Mouse (Mus musculus) lung, postnatal 0 days (tissue): ENCODE measurements around the gene Apopt1. TPM values are rescaled to one million over a fixed set of nuclear protein-coding genes. Genes with fewer than 3 reads are reported as not detected.

Source experiments
- ATAC-seq: fragments of 200-750 bp; cut with Nextera tagmentation; 2 replicates; pipeline ENCODE4 v1.8.0; 2017; ENCODE audit warnings: moderate library complexity
- DNase-seq: peaks from one replicate; pipeline ENCODE4 v3.0.0-alpha.2; 2016; ENCODE audit warnings: low spot score
- H3K27ac ChIP-seq: fragments of 300-500 bp; sonication (generic); 2 replicates; pipeline ENCODE4 v1.5.1; 2014; ENCODE audit warnings: antibody characterized with exemption, mild to moderate bottlenecking, low read length, mixed read lengths
- H3K27me3 ChIP-seq: fragments of 300-500 bp; sonication (generic); replicated peaks from 2 replicates; pipeline ENCODE4 v1.6.1; 2014; ENCODE audit warnings: low read length, mixed read lengths; ENCODE audit not compliant: insufficient read depth
- H3K36me3 ChIP-seq: fragments of 300-500 bp; sonication (generic); 2 replicates; pipeline ENCODE4 v1.6.1; 2014; ENCODE audit warnings: low read length, mixed read lengths; ENCODE audit not compliant: insufficient read depth
- H3K4me1 ChIP-seq: fragments of 300-500 bp; sonication (generic); 2 replicates; pipeline ENCODE4 v1.6.1; 2014; ENCODE audit warnings: antibody characterized with exemption, low read depth, low read length, mixed read lengths; ENCODE audit not compliant: insufficient read depth
- H3K4me2 ChIP-seq: fragments of 300-500 bp; sonication (generic); replicated peaks from 2 replicates; pipeline ENCODE4 v1.6.1; 2014; ENCODE audit warnings: low read depth, mild to moderate bottlenecking, low read length, moderate library complexity, mixed read lengths
- H3K4me3 ChIP-seq: fragments of 300-500 bp; sonication (generic); 2 replicates; pipeline ENCODE4 v1.5.1; 2014; ENCODE audit warnings: low read depth, low read length
- H3K9ac ChIP-seq: fragments of 300-500 bp; sonication (generic); replicated peaks from 2 replicates; pipeline ENCODE4 v1.6.1; 2014; ENCODE audit warnings: low read depth, mild to moderate bottlenecking
- H3K9me3 ChIP-seq: fragments of 300-500 bp; sonication (generic); 2 replicates; pipeline ENCODE4 v1.6.1; 2016; ENCODE audit warnings: low read length, mixed read lengths
- CTCF ChIP-seq: IDR thresholded peaks from 2 replicates; pipeline ENCODE4 v1.5.1; 2016; ENCODE audit warnings: antibody characterized with exemption, mild to moderate bottlenecking
- EP300 ChIP-seq: IDR thresholded peaks from 2 replicates; pipeline ENCODE4 v1.6.1; 2016; ENCODE audit warnings: antibody characterized with exemption, mild to moderate bottlenecking, control low read depth
- WGBS: fragments of 180-500 bp; shearing (Covaris S2); extraction: QIAGEN DNeasy Blood & Tissue Kit; methylation state at CpG from one replicate; pipeline ENCODE4 v1.1.7; 2014; 5-methylcytosine and 5-hydroxymethylcytosine counted together
- polyA plus RNA-seq: library from polyadenylated mRNA; unstranded; fragments of >200 nt; fragmentation: Nextera tagmentation; extraction: Ambion mirVana; gene quantifications from 2 replicates; pipeline ENCODE4 v1.2.1, GENCODE M21; 2015

Gene Apopt1
- polyA plus RNA-seq, 1 experiment from 2014 or later: 42.3 TPM

DNA sequence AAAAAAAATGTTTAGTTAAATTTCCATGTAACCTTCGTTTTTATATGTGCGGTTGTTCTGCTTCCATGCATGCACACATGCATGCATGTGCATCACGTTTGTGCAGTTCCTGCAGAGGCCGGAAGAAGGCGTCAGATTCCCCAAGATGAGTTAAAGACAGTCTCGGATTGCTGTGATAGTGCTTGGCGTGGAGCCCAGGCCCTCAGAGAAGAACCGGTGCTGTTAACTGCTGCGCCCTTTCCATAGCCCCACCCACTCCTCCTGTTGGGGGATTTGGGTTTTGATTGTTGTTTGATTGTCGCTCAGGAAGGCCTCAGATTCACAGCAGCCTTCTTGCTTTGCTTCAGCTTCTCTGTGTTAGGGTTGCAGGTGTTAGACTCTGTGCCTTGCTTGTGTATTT lies 56.2 kb downstream of the Apopt1 start:
- Histone ChIP-seq H3K36me3 (peaks cover 12% of the 10 kb centered on the region; the same call in 1 of the 2 replicates), H3K4me3 (no peak overlapping the region), H3K27ac (peak overlapping the region; percentile 20; the same call in 1 of the 2 replicates), H3K9me3 (no peaks in the 10 kb centered on the region), H3K27me3 (no peaks in the 10 kb centered on the region), H3K4me2 (no peak overlapping the region), H3K4me1 (peaks cover 3% of the 10 kb centered on the region; the same call in 1 of the 2 replicates), H3K9ac (no peak overlapping the region)
- DNase-seq (peak; percentile 90), ATAC-seq (peak; percentile 54)
- 23% methylated on average over 10 of the region's 10 CpGs for WGBS
- TF ChIP-seq EP300: no peak
- peak; percentile 66 for TF ChIP-seq CTCF

DNA sequence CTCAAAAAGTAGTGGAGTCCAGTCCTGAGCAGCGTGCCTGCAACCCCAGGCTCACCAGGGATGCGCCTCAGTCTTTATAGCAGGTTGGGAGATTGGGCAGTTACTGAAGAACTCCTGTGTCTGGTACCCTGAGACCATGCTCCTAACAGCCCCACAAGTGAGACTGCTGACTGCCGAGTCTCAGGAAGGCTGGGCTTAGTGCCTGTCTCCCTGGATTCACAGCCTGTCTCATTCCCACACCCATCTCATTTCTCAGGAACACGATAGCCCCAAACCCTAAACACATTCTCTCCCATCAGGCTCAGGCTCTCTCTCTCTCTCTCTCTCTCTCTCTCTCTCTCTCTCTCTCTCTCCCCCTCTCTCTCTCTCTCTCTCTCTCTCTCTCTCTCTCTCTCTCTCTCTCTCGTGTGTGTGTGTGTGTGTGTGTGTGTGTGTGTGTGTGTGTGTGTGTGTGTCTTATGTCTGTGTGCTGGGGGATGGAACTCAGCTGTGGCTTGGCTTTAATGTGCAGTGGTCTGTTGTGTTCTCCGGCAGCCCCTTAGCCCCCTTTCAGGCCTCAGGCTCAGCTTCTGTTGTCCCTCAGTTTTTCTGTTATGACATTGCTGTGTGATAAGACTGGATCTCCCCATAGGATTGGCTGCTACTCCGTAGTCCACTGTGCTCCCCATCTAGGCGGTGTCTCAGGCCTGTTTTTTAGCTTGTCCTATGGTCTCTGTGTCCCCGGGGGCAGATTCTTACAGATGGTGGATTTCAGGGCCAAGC lies 56.9 kb downstream of the Apopt1 start:
- Histone ChIP-seq H3K4me3 (no peak overlapping the region), H3K27me3 (no peaks in the 10 kb centered on the region), H3K4me1 (peaks cover 3% of the 10 kb centered on the region; the same call in 1 of the 2 replicates), H3K36me3 (peaks cover 14% of the 10 kb centered on the region; the same call in 1 of the 2 replicates), H3K27ac (peak overlapping the region; percentile 47), H3K4me2 (no peak overlapping the region), H3K9me3 (no peaks in the 10 kb centered on the region), H3K9ac (no peak overlapping the region)
- ATAC-seq: peak; percentile 37
- peak; percentile 51 for DNase-seq
- 57% methylated on average over 9 of the region's 9 CpGs for WGBS
- TF ChIP-seq CTCF (no peak), EP300 (no peak)

DNA sequence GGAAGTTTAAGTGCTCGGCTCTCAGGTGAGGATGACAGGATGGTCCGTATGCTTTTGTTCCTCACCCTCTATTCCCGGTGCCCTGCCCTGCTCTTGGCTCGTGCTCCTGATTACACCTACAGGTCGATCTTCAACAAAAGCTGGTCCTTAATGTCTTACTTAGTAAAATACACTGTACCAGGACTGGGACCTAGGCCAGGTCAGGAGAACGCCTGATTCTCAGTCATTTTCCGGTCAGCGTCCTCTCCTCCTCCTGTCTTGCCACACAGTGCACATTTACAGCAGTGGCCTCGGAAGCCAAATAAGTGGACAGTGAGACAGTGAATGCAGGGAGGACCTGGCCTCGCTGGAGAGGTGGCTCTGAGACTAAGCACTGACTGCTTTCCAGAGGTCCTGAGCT lies 57.6 kb downstream of the Apopt1 start:
- no peaks in the 10 kb centered on the region for H3K27me3 ChIP-seq
- TF ChIP-seq EP300: no peak
- TF ChIP-seq CTCF: no peak
- H3K36me3 ChIP-seq: peaks cover 16% of the 10 kb centered on the region; the same call in 1 of the 2 replicates
- no peak for ATAC-seq
- no peak overlapping the region for H3K4me2 ChIP-seq
- H3K27ac ChIP-seq: peak overlapping the region; percentile 47; the same call in 1 of the 2 replicates
- no peak overlapping the region for H3K4me3 ChIP-seq
- no peaks in the 10 kb centered on the region for H3K9me3 ChIP-seq
- no peak for DNase-seq
- WGBS: 70% methylated on average over 10 of the region's 10 CpGs
- H3K9ac ChIP-seq: no peak overlapping the region
- peaks cover 3% of the 10 kb centered on the region; the same call in 1 of the 2 replicates for H3K4me1 ChIP-seq

DNA sequence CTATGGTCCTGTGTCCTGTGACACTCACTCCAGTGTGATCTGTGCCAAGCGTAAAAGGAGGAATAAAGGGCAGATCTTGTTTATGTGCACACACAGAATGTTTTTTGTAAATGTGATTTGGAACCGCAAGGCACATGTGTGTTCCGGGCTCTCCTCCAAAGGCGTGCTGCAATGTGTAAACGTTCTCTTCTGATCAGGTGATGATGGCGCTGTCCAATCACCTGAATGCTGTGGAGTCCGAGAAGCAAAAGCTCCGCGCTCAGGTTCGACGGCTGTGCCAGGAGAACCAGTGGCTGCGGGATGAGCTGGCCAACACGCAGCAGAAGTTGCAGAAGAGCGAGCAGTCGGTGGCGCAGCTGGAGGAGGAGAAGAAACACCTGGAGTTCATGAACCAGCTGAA lies 61.1 kb downstream of the Apopt1 start:
- no peak for TF ChIP-seq CTCF
- TF ChIP-seq EP300: no peak
- Histone ChIP-seq H3K4me1 (peaks cover 3% of the 10 kb centered on the region; the same call in 1 of the 2 replicates), H3K9me3 (no peaks in the 10 kb centered on the region), H3K4me3 (no peak overlapping the region), H3K4me2 (no peak overlapping the region), H3K36me3 (peaks cover 40% of the 10 kb centered on the region; the same call in 1 of the 2 replicates), H3K9ac (no peak overlapping the region), H3K27me3 (no peaks in the 10 kb centered on the region), H3K27ac (no peak overlapping the region)
- DNase-seq (no peak), ATAC-seq (no peak)
- 73% methylated on average over 16 of the region's 16 CpGs for WGBS

DNA sequence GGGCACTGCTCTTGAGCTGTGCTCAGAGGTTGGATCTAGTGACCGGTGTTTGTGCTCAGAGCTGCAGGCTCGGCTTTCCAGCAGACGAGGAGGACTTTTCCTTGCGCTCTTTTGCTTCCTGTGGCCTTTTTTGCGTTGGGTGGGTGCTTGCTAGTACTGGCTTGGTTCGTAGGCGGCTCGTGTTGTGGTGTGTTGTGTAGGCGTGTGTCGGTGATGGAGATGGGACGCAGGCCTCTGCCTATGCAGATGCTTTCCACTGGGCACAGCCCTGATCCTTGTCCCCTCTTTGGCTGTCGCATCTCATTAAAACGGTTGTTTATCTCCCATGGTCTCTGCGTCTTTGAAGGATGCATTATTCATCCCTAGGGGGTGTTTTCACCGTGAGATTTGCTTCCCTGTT lies 61.8 kb downstream of the Apopt1 start:
- Histone ChIP-seq H3K4me3 (no peak overlapping the region), H3K9me3 (no peaks in the 10 kb centered on the region), H3K27me3 (no peaks in the 10 kb centered on the region), H3K27ac (no peak overlapping the region), H3K4me2 (no peak overlapping the region), H3K9ac (no peak overlapping the region), H3K36me3 (peaks cover 47% of the 10 kb centered on the region; the same call in 1 of the 2 replicates), H3K4me1 (no peaks in the 10 kb centered on the region; the same call in 1 of the 2 replicates)
- DNase-seq (no peak), ATAC-seq (no peak)
- 79% methylated on average over 15 of the region's 15 CpGs for WGBS
- TF ChIP-seq EP300 (no peak), CTCF (no peak)

DNA sequence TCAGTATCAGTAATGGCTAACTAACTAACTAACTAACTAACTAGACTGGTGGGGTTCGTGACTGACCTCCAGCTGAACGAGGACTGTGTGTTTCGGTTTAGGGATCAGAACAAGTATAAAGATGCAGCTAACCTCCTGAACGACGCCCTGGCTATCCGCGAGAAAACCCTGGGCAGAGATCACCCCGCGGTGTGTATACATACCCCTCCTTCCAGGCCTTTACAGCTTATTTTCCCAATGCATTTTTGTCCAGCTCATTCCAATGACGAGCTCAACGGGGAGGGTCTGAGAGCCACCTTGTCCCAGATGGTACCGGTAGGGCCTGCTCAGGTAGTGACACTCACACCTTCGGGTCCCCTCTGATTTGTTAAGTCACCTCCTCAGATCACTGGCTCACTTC lies 64.9 kb downstream of the Apopt1 start:
- Histone ChIP-seq H3K36me3 (peaks cover 54% of the 10 kb centered on the region), H3K9me3 (no peaks in the 10 kb centered on the region), H3K9ac (no peak overlapping the region), H3K27ac (no peak overlapping the region), H3K4me3 (no peak overlapping the region), H3K4me1 (no peaks in the 10 kb centered on the region), H3K27me3 (no peaks in the 10 kb centered on the region), H3K4me2 (no peak overlapping the region)
- ATAC-seq (no peak), DNase-seq (no peak)
- WGBS: 90% methylated on average over 13 of the region's 13 CpGs
- TF ChIP-seq CTCF: no peak
- TF ChIP-seq EP300: no peak
